Mouse (Mus musculus) gastrocnemius, postnatal 36 days (tissue): Measurements from ENCODE around the gene Dlg1. TPM values are rescaled to one million over a fixed set of nuclear protein-coding genes. Genes with fewer than 3 reads are reported as not detected.

Experiments
- DNase-seq, 2 experiments: peaks; one replicate each; pipeline ENCODE4 v3.0.0; 2022
- intact Hi-C: fragments of 180-260 bp; cut with DNase I; formaldehyde crosslinking; loops from one replicate; pipeline ENCODE4 v1.15.1; 2025
- total RNA-seq, 2 experiments: library from RNA; stranded (reverse); gene quantifications; 2 replicates each; pipeline ENCODE4 v1.2.3; 2021

Dlg1 gene
- total RNA-seq, 2 experiments from 2014 or later, result 38.3 to 39.9 TPM

DNA sequence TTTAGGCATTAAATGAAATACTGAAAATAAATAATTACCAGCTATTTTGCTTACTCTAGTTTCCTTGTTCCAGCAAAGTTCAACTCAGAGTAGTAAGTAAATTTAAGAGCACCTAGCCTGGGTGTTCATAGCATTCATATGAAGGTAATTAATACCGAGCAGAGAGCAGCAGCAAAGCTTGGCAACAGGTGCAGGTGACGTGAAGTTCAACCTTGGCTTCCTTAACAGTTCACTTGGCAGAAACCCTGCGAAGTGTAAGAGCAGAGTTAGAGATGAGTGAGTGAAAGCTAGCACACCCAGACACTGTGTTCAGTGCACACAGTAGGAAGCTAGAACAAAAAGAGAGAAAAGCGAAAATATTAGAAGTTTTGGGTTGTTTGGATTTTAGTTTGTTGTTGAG, 167.5 kb downstream of the Dlg1 start:
- intact Hi-C loops, result no loop called here
- no peak for DNase-seq

GRCm38 (mm10) chr16:31832630-31833422, 169.6 kb downstream of the Dlg1 start:
- intact Hi-C loops, result no loop called here
- no peak for DNase-seq

GRCm38 (mm10) chr16:31834011-31834584, 170.9 kb downstream of the Dlg1 start:
- intact Hi-C loops, result no loop called here
- DNase-seq, result no peak

DNA sequence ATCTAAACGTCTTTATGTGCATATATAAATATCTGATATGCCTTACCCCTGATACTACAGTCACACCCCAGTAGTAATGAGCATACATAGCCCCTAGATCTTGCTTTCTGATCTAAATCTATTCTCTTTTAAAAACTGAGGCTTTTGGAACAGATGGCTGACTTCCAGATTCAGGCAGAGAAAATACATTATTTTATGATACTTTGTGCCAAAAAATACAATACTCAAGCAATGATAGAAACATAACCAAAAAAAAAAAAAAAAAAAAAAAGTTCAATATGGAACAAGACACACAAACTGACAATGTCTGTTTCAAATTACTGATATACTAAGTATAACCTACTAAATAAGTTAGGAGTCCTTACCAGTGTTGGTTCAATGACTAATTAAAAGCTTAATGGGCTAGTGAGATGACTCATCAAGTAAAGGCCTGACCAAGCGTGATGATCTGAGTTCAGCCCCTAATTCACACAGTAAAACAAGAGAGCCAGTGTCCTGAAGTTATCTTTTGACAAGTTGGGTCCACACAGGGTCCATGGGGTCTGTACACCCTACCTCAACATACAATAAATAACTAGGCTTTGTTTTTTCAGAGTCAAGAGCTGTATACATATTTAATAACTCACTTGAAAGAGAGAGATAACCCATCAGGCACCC, 171.5 kb downstream of the Dlg1 start:
- intact Hi-C loops, result no loop called here
- no peak for DNase-seq

- intact Hi-C loops, result no loop called here
Observed at GRCm38 (mm10) chr16:31837362-31837761, 174.1 kb downstream of the Dlg1 start.

GRCm38 (mm10) chr16:31844246-31844645, 181.0 kb downstream of the Dlg1 start:
- no peak for DNase-seq
- intact Hi-C loops, result no loop called here

More at GRCm38 (mm10) chr16:31837362-31837761, 174.1 kb downstream of the Dlg1 start:
- no peak for DNase-seq

- intact Hi-C loops, result no loop called here
- DNase-seq, result no peak
Observed at GRCm38 (mm10) chr16:31846763-31847162, 183.5 kb downstream of the Dlg1 start.

DNA sequence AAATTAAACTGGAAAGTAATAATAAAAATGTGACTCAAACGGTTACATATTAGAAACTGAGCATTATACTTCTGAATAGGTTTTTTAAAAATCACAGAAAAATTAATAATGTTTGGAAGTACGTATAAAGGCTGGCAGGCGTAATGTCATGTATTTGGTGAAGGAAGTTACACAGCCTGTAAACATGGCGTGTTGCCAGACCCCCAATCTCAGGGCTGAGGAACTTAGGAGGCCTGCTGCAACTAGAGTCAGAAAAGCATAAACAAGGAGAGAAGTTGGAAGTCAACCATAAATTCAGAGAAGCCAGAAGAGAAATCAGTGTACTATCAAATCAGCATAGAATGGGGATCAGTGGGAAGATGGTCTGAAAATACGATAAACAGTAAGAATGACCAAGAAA, 200.7 kb downstream of the Dlg1 start:
- intact Hi-C loops, result no loop called here
- DNase-seq, result no peak

DNA sequence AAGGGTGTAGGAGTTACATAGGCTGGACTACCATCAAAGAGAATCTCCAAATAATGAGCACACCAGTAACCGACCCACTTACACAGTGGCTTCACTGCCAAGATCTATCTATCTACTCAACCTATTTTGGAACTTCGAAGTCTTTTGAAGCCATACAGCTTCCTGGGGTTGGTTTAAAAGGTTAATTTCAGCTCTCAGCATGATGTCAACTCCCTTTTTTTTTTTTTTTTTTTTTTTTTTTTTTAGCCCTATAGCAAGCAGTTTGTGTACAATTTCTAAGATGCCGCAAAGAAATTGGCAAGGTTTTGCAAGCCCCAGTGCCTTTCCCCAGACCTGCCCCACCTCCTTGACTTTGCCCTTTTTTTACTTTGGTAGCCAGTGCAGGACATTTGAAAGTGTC, 202.0 kb downstream of the Dlg1 start:
- DNase-seq, result no peak
- intact Hi-C loops, result no loop called here

- intact Hi-C loops, result loop anchor here (2.0 kb wide), 1 partner anchor 62 kb away; no protein-coding TSS in a partner anchor
- no peak for DNase-seq
Observed at GRCm38 (mm10) chr16:31866911-31867310, 203.7 kb downstream of the Dlg1 start.

DNA sequence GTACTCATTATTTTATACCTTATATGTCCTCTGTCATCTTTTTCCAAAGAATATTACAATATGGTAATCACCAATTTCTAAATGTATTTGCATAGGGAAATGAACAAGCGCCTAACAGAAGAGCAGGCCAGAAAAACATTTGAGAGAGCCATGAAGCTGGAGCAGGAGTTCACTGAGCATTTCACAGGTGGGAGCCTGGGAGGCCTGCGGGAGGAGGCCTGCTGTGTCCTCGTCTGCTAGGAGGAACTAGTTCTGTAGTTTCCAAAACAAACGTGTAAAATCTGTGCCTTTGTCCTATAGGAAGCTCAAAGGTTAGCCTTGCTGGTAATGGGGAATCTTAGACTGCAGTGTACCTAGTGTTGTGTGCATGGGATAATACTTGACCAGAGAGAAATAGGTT, 204.5 kb downstream of the Dlg1 start:
- no peak for DNase-seq
- intact Hi-C loops, result loop anchor here (2.0 kb wide), 1 partner anchor 63 kb away; no protein-coding TSS in a partner anchor

DNA sequence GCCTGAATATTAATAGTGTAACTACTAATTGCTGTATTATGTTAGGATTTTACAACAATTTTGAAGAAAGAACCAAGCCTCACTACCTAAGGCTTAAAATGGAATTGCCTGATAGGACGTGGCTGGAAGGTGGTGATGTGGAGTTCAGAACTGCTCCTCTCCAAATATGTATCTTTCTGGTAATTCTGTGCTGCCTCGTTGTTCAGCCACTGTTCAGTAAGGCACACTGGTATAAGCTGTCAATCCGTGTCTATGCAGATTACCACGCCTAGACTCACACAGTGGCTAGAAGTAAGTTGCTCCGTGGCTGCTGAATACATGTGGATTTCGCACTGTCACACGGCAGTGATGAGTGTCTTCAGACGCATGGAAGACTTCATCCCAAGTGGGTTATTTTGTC, 210.5 kb downstream of the Dlg1 start:
- intact Hi-C loops, result no loop called here

GRCm38 (mm10) chr16:31875391-31875790, 212.1 kb downstream of the Dlg1 start:
- no peak for DNase-seq
- intact Hi-C loops, result no loop called here

More for the DNA sequence above, 210.5 kb downstream of the Dlg1 start:
- no peak for DNase-seq

- intact Hi-C loops, result no loop called here
- no peak for DNase-seq
Observed at GRCm38 (mm10) chr16:31876386-31876785, 213.1 kb downstream of the Dlg1 start.

- intact Hi-C loops, result no loop called here
- no peak for DNase-seq
Observed at GRCm38 (mm10) chr16:31878052-31878451, 214.8 kb downstream of the Dlg1 start.

DNA sequence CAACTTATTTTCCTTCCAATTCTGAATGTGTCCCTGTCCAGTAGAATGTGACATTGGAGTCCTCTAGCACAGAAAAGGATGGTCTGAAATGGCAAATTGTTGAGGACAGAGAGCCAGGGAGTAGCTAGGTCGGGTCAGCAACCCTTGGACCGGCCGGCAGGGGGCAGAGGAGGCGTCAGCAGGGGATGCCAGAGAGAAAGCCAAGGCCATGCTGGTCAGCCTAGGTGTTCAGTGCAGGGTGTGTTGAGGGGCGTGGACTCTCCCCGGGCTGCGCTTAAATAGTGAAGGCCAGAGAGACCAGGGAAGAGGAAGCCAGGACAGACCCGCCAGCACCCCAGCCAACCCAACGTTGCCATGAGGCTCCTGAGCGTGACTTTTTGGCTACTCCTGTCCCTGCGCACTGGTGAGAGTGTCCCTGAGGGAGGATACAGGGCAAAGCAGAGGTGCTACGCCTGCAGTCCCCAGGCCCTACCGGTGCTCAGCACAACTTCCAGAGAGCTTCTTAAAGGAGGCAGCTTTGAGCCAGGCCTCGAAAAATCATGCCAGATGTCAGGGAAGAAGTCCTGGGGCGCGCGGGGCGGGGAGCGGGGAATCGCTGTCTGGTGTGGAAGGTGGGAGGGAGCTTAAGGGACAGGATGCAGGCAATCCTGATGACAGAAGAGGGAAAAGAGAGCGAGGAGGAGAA, 215.5 kb downstream of the Dlg1 start, which contains the start of gene Meltf:
Gene Meltf, plus strand, starts transcription at position 238 of the 685 bp plus-strand sequence.
- DNase-seq, result peak; percentile 65 to 71
- intact Hi-C loops, result loop anchor here (1.0 kb wide), 1 partner anchor 40 kb away; no protein-coding TSS in a partner anchor

- no peak for DNase-seq
- intact Hi-C loops, result no loop called here
Observed at GRCm38 (mm10) chr16:31880146-31880840, 217.1 kb downstream of the Dlg1 start.

DNA sequence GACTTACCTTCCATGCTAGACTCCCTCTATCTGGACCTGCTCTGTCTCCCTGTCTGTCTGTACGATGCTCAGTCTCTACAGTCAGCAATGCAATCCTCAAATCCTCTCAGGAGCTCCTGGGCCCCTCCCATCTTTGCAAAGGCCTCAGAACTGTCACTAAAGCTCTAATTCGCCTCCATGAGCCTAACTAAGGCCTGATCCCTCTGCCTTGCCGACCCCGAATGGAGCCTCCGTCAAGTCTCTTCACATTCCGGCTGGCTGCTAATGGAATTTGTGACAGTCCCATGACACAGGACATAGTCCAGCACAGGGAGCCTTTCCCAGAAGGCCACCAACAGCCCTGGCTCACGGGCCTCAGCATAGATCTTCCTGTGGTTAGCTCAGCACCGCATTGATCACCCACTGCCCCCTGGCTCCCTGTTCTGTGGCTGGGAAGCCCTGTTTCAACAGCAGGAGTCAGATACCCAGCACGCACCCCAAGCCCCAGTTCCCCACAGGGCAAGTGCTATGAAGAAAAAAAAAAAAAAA, 219.2 kb downstream of the Dlg1 start:
- DNase-seq, result no peak
- intact Hi-C loops, result no loop called here

DNA sequence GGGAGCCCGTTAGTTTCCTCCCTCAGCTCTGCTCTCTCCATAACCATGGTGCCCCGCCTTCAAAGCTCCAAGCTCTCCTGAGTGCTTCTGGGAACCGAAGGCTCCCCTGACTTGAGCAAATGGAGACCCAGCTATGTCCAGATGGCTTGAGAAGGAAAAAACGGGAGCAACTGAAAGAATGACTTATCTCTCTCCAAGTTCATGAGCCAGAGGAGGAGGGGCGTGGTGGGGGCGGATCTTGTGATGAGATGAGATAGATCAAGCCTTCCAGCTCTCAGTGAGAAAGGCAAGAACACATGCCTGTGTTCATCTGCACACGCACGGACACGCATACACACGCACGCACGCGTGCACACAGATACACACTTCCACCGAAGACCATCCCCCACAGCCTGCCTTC, 220.1 kb downstream of the Dlg1 start:
- intact Hi-C loops, result no loop called here
- no peak for DNase-seq

DNA sequence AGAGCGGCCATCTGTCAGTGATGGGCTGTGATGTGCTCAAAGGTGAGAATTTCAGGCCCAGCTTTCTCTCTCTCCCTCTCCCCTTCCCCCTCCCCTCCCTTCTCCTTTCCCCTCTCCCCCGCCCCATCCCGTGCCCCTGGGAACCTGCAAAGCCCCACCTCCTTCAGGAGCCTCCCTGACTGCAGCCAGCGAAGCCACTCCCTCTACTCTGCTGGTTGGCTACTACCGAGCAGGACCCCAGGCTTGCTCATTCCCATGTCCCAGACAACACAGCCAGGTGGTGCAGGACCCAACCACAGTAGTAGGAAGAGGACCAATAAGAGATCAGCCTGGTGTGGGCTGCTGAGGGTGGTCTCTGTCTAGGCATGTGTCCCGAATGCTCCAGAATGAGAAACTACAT, 220.7 kb downstream of the Dlg1 start:
- DNase-seq, result no peak
- intact Hi-C loops, result no loop called here
